Mouse (Mus musculus): ENCODE results near the gene Zfp982. TPM values are rescaled to one million over a fixed set of nuclear protein-coding genes. Genes with fewer than 3 reads are reported as not detected.
"Not testable (repeated sequence)": the region's sequence is repeated elsewhere in the genome, so short reads cannot be mapped to it uniquely, and the experiment has no call there.

Gene Zfp982
- 1 to 10 TPM; 3.8 to 4.3 TPM for total RNA-seq (2021)

GRCm38 (mm10) chr4:147492117-147492516 lies at the start of gene Zfp982:
Gene Zfp982 (plus strand): TSS chr4:147492417.
- intact Hi-C loops (cut with DNase I); DNase-seq (ENCODE audit: low spot score in 2 of 2): not testable (repeated sequence)

GRCm38 (mm10) chr4:147442649-147443553 lies 49.3 kb upstream of the Zfp982 start:
- not testable (repeated sequence) for DNase-seq (ENCODE audit: low spot score in 2 of 2)
- intact Hi-C loops (cut with DNase I): loop anchor here (10.0 kb wide), 1 partner anchor 412 kb away; no protein-coding TSS in a partner anchor

- intact Hi-C loops (cut with DNase I): loop anchor here (10.0 kb wide), 1 partner anchor 411 kb away; no protein-coding TSS in a partner anchor
- DNase-seq (ENCODE audit: low spot score in 2 of 2): peak in 1 of 2 experiments; percentile 17
These were observed 48.7 kb upstream of the Zfp982 start for GRCm38 (mm10) chr4:147443554-147443927.

DNA sequence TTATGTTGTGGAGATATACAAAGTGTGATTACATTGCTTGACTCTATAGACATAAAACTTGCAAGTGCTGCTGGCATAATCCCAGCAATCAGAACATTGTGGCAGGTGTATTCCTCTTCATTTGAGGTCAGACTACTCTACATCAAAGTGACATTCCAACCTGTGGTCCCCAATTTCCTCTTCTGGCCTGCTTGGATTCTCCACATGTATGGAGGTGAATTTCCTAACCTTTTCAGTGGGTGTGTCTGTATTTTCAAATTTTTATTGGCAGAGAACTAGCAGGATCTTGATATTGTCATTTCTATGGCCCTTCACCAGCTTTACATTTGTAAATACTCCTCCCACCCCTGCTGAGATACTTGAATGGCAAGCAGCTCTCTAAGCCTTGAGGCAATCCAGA lies 46.8 kb upstream of the Zfp982 start:
- intact Hi-C loops (cut with DNase I): loop anchor here (10.0 kb wide), 1 partner anchor 409 kb away; no protein-coding TSS in a partner anchor
- DNase-seq (ENCODE audit: low spot score in 2 of 2): not testable (repeated sequence)

DNA sequence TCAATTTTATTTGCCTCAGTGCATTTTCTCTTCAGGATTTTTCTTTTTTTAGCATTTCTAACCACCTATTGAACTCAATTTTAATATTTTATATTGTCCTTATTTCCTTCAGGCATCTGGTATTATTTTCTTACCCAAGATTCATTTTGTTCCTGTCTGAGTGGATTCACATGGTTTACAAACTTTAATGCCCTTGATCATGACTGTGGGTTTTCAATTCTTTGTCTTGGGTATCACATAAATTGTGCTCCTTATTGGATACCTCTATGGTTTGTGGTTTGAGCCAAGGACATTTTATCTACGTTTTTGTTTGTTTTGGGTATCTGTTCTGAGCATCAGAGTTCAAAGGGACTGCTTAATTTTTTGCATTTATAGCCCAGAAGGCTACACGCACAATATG lies 43.9 kb upstream of the Zfp982 start:
- DNase-seq (ENCODE audit: low spot score in 2 of 2): no peak
- intact Hi-C loops (cut with DNase I): loop anchor here (10.0 kb wide), 1 partner anchor 406 kb away; no protein-coding TSS in a partner anchor

DNA sequence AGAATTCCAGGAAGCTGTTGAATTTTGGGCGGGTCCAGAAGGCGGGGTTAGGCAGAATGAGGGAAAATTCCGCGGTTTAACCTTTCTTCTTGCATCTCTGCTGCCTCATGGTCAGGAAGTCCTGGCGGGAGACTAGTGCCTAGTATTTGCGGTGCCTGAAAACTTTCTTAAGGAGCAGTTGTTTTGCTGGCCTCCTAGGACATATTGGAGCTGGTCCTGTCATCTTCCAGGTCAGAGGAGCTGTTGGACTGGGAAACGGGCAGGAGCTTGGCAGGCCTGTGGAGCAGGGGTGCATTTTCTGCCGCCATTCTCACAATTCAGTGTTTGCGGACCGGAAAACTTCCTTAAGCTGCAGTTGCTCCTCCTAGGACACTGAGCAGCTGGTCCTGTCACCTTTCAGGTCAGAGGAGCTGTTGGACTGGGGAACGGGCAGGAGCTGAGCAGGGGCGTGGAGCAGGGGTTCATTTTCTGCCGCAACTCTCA lies 43.1 kb upstream of the Zfp982 start:
- no peak for DNase-seq (ENCODE audit: low spot score in 2 of 2)
- intact Hi-C loops (cut with DNase I): loop anchor here (10.0 kb wide), 1 partner anchor 406 kb away; no protein-coding TSS in a partner anchor

DNA sequence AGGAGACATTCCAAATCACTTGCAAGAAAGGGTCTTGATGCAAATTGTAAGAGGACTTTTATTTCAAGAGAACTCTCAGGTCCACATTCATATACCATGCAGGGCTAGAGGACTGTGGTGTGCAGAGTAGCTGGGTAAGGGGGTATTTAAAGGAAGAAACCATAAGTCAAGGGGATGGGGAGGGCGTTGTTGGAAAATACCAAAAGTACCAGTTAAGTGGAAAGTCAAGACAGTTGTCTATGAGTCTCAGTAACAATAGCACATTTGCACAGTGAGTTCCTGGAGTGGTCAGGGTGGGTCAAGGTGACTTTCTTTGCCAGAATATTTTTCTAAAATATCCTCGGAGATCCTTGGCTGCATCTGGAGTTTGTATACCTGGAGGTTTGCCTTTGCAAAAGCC lies 42.2 kb upstream of the Zfp982 start:
- intact Hi-C loops (cut with DNase I): loop anchor here (10.0 kb wide), 1 partner anchor 405 kb away; no protein-coding TSS in a partner anchor
- not testable (repeated sequence) for DNase-seq (ENCODE audit: low spot score in 2 of 2)

GRCm38 (mm10) chr4:147467207-147467606 lies 25.0 kb upstream of the Zfp982 start:
- intact Hi-C loops (cut with DNase I); DNase-seq (ENCODE audit: low spot score in 2 of 2): not testable (repeated sequence)

DNA sequence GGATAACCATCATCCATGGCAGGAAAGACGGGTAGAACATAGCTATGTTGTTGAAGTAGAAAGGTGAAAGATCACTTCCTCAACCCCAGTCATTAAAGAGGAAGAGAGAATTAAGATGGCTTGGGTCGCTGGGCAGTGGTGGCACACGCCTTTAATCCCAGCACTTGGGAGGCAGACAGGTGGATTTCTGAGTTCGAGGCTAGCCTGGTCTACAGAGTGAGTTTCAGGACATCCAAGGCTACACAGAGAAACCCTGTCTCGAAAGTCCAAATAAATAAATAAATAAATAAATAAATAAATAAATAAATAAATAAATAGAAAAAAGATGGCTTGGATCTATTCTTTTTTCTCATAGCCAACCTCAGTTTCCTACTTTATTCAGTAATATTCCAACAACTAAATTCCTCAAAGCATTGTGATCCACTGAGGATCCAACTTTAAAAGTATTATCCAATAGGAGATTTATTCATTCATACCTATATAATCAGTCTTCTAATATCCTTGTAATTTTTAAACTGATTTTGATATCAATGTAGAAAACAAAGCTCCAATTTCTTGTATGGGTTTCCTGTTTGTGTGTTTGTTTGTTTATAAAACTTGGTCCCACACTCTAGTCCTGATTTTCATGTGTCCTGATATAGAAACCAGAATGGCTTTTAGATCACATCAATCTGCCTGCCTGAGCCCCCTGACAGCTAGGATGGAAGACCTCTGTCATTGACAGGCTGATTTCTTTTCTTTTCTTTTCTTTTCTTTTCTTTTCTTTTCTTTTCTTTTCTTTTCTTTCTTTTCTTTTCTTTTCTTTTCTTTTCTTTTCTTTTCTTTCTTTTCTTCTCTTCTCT lies 6.8 kb downstream of the Zfp982 start:
- intact Hi-C loops (cut with DNase I): loop anchor here (1.0 kb wide), 1 partner anchor 77 kb away; no protein-coding TSS in a partner anchor
- not testable (repeated sequence) for DNase-seq (ENCODE audit: low spot score in 2 of 2)

DNA sequence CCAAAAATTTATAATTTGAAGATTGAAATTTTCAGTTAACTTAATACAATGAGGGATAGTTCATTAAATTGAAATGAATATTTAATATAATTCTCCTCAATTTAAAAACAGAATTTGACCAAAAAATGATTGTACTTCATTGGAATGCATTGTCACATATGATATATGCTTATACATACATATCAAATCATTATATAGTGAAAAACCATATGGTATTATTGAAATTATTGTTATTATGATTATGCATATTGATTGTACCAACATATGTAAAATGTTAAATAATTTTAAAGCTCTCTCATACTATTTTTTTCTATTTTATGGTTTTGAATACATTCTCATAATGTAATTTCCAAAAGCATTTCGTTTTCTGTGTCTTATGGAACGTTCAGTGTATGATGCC lies 17.0 kb downstream of the Zfp982 start:
- DNase-seq (ENCODE audit: low spot score in 2 of 2): no peak
- intact Hi-C loops (cut with DNase I): no loop called here

- intact Hi-C loops (cut with DNase I): loop anchor here (1.0 to 5.0 kb wide), 2 partner anchors 68 to 1959 kb away; no protein-coding TSS in a partner anchor
- DNase-seq (ENCODE audit: low spot score in 2 of 2): no peak
These were observed 26.8 kb downstream of the Zfp982 start for GRCm38 (mm10) chr4:147518981-147519380.

DNA sequence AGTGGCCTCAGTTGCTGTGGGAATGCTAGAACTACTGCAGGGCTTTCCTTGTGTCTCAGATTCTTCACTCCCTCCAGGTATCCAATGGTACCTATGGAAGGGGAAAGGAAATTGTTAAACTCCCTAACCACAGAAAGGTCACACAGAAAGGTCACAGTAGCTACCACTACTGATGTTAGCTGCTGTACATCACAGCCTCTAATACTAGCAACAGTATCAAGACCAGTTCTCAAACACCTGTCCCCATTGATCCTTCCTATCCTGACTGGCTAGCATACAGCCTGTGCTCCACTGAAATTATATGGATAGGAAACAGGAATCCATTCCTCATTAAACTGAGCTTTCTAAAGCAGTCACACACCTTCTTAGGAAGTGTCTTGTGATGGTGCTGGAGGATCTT lies 27.9 kb downstream of the Zfp982 start:
- intact Hi-C loops (cut with DNase I): no loop called here

DNA sequence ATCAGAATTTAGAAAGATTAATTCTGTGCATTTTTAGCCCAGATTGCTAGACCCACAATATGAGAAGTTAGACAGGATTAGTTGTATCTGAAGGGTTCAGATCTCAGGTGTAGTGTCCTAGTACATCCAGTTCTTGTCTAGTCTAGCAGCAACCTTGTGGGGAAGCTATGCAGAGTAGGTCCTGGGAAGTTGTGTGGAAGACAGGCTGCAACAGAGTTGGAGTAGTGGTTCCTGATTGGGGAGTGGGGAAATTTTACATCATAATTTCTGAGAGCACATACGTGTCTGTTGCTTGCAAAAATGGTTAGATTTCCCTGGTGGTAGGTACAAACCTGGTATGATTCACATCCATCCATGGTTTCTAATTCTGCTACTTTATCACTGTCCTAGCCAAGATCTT lies 32.9 kb downstream of the Zfp982 start:
- intact Hi-C loops (cut with DNase I): no loop called here
- DNase-seq (ENCODE audit: low spot score in 2 of 2): no peak

More for the DNA sequence above, 27.9 kb downstream of the Zfp982 start:
- no peak for DNase-seq (ENCODE audit: low spot score in 2 of 2)

DNA sequence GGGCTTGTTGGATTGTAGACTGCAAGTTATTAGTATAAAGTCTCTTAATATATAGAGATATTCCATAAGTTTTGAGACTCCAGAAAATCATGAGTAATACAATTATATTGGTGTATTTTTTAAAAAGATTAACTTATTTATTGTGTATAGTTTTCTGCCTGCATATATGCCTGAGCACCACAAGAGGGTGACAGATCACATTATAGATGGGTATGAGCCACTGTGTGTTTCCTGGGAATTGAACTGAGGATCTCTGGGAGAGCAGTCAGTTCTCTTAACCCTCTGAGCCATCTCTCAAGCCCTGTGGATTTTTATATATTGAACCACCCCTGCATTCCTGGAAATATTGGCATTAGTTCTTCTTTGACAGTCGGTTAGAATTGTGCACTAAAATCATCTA lies 38.1 kb downstream of the Zfp982 start:
- intact Hi-C loops (cut with DNase I): no loop called here
- DNase-seq (ENCODE audit: low spot score in 2 of 2): no peak

DNA sequence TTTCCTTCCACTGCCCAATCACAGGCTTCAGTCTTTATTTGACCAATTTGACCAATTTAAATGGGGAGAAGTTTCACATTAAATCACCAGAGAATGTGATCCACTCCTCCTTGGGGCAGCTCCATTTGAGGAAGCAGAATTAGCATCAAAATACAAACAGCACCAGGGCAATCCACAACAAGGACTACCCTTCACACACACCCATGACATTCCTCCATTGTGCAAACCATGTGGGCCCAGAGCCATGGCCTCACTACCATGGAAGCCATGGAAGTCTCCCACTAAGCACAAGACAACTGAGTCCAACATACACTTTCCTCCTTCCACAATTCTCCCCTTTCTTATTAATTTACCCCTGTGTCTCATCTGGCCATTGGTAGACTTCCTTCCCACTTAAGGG lies 43.7 kb downstream of the Zfp982 start:
- intact Hi-C loops (cut with DNase I); DNase-seq (ENCODE audit: low spot score in 2 of 2): not testable (repeated sequence)

- no peak for DNase-seq (ENCODE audit: low spot score in 2 of 2)
- intact Hi-C loops (cut with DNase I): no loop called here
These were observed 45.5 kb downstream of the Zfp982 start for GRCm38 (mm10) chr4:147537702-147538101.

- intact Hi-C loops (cut with DNase I); DNase-seq (ENCODE audit: low spot score in 2 of 2): not testable (repeated sequence)
These were observed 47.7 kb downstream of the Zfp982 start, which contains the start of gene Gm16503 for GRCm38 (mm10) chr4:147539918-147540317. Gene Gm16503 (plus strand): TSS chr4:147540218.

GRCm38 (mm10) chr4:147541105-147541504 lies 48.9 kb downstream of the Zfp982 start:
- intact Hi-C loops (cut with DNase I): no loop called here
- no peak for DNase-seq (ENCODE audit: low spot score in 2 of 2)

DNA sequence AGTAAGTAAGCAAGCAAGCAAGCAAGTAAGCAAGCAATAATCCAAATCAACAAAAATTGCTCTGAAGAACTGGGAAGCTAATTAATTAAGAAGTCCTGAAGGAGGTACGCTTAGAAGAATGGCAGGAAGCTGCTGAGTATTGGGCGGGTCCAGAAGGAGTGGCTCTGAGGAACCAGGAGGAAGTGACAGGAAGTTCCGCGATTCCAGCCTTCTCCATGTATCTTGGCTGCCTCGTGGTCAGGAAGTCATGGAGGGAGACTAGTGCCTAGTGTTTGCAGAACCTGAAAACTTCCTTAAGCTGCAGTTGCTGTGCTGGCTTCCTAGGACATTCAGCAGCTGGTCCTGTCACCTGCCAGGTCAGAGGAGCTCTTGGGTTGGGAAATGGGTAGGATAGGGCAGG lies 60.9 kb downstream of the Zfp982 start, which contains the start of gene Zfp985:
Gene Zfp985 (plus strand): TSS at position 207 of the 400 bp plus-strand sequence.
- intact Hi-C loops (cut with DNase I); DNase-seq (ENCODE audit: low spot score in 2 of 2): not testable (repeated sequence)

All from left cerebral cortex, postnatal 25 days (tissue).